Mouse (Mus musculus) frontal cortex, postnatal 36 days (tissue): ENCODE data around the gene Prdm2.

Source experiments
- DNase-seq, 2 experiments: peaks; one replicate each; pipeline ENCODE4 v3.0.0; 2022; ENCODE audit warnings: low spot score in 2 of 2

Prdm2 gene

GRCm38 (mm10) chr4:143211584-143212340, 1.0 kb downstream of the Prdm2 start:
- DNase-seq = peak; percentile 41 to 51

- DNase-seq = no peak
These were observed 2.8 kb downstream of the Prdm2 start for GRCm38 (mm10) chr4:143209997-143210396.

GRCm38 (mm10) chr4:143202653-143203052, 10.1 kb downstream of the Prdm2 start:
- no peak for DNase-seq

- no peak for DNase-seq
These were observed 14.4 kb downstream of the Prdm2 start for GRCm38 (mm10) chr4:143198371-143198770.

GRCm38 (mm10) chr4:143197845-143198356, 14.9 kb downstream of the Prdm2 start:
- no peak for DNase-seq

GRCm38 (mm10) chr4:143194328-143194727, 18.5 kb downstream of the Prdm2 start:
- no peak for DNase-seq

- no peak for DNase-seq
These were observed 19.6 kb downstream of the Prdm2 start for GRCm38 (mm10) chr4:143193164-143193563.

GRCm38 (mm10) chr4:143191783-143192182, 21.0 kb downstream of the Prdm2 start:
- DNase-seq = no peak

GRCm38 (mm10) chr4:143190657-143191056, 22.1 kb downstream of the Prdm2 start:
- no peak for DNase-seq

- no peak for DNase-seq
These were observed 24.1 kb downstream of the Prdm2 start for GRCm38 (mm10) chr4:143188571-143189191.

- no peak for DNase-seq
These were observed 26.7 kb downstream of the Prdm2 start for GRCm38 (mm10) chr4:143186066-143186465.

GRCm38 (mm10) chr4:143185496-143185895, 27.3 kb downstream of the Prdm2 start:
- DNase-seq = no peak

GRCm38 (mm10) chr4:143183141-143183540, 29.7 kb downstream of the Prdm2 start:
- DNase-seq = peak; percentile 36 to 82

GRCm38 (mm10) chr4:143180731-143181130, 32.1 kb downstream of the Prdm2 start:
- DNase-seq = no peak

GRCm38 (mm10) chr4:143171600-143172290, 41.0 kb downstream of the Prdm2 start:
- no peak for DNase-seq

- no peak for DNase-seq
These were observed 42.5 kb downstream of the Prdm2 start for GRCm38 (mm10) chr4:143170290-143170689.

- DNase-seq = no peak
These were observed 44.7 kb downstream of the Prdm2 start for GRCm38 (mm10) chr4:143168093-143168492.

- peak; percentile 98 to 99 for DNase-seq
These were observed 50.9 kb downstream of the Prdm2 start for GRCm38 (mm10) chr4:143161619-143162479.

- no peak for DNase-seq
These were observed 52.0 kb downstream of the Prdm2 start for GRCm38 (mm10) chr4:143160826-143161225.

- DNase-seq = no peak
These were observed 53.5 kb downstream of the Prdm2 start for GRCm38 (mm10) chr4:143159336-143159735.

GRCm38 (mm10) chr4:143155871-143156270, 56.9 kb downstream of the Prdm2 start:
- DNase-seq = no peak

- no peak for DNase-seq
These were observed 57.8 kb downstream of the Prdm2 start for GRCm38 (mm10) chr4:143155036-143155435.
